ENCODE assay signal across 8 mouse cellular contexts in the genomic region with DNA sequence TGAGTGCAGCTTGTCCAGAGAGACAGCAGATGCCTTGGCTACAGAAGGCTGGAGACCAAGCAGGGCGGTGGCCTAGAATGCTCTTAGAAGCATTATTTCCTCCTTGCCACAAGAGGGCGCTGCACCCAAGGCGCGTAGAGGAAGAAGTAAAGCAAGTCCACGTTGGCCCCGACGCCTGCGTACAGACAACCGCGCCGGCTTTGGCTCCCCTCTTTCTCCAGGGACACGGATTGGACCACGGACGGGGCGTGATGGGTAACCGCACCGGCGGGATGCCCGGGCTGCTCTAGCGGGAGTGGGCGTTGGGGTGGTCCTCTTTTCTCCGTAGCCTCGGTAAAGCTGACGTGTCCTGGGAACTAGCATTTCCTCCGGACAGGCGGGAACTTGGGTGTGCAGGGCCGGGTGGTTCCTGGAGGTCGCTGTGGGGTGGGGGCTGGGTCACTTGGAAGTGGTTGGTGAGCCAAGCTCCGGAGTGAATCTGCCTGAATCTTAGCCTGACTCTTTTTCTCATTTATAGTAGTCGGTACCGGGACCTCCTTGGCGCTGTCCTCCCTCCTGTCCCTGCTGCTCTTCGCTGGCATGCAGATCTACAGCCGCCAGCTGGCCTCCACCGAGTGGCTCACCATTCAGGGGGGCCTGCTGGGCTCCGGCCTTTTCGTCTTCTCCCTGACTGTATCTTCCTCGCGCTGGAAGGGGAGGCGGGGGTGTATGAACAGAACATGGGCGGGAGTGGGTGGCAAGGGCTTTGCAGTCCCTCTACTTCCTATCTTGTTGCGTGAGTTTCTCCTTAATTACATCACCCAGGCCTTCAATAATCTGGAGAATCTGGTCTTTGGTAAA. TPM values are rescaled to one million over a fixed set of nuclear protein-coding genes. Genes with fewer than 3 reads are reported as not detected.
DNase-seq lines count a peak whose midpoint lies in the region; ATAC-seq and TF ChIP-seq lines count a peak whose summit lies in the region.

TSS of gene Trim46 (minus strand) at position 49 of the 840 bp plus-strand sequence.

- H3K79me2 ChIP-seq in myocyte (ENCODE audit: control insufficient read depth, insufficient read depth), result peaks cover 23% of the 10 kb centered on the region

- H3K4me3 ChIP-seq in embryonic fibroblast, embryonic 13.5 days (ENCODE audit: insufficient read depth, low read length), result peak within 1 kb of the TSS; percentile 76
- H3K4me3 ChIP-seq in heart, embryonic 10.5 days, result peak within 1 kb of the TSS; percentile 77
- peak within 1 kb of the TSS; percentile 72 for H3K4me3 ChIP-seq in kidney, embryonic 15.5 days (replicated peaks)
- peak within 1 kb of the TSS; percentile 75 for H3K4me3 ChIP-seq in liver, embryonic 11.5 days (ENCODE audit: low read depth, low read length)
- peak within 1 kb of the TSS; percentile 90 for H3K4me3 ChIP-seq in myocyte

- TF ChIP-seq CTCF in embryonic fibroblast, embryonic 13.5 days (IDR thresholded peaks at IDR 0.05; ENCODE audit: borderline replicate concordance, insufficient read depth, low read length), result peak; percentile 91; the same call in 1 of the 2 replicates

- peak within 1 kb of the TSS; percentile 77 for H3K27ac ChIP-seq in embryonic fibroblast, embryonic 13.5 days (ENCODE audit: insufficient read depth, low read length)
- H3K27ac ChIP-seq in heart, embryonic 10.5 days, result peak within 1 kb of the TSS; percentile 92
- H3K27ac ChIP-seq in kidney, embryonic 15.5 days, result peak within 1 kb of the TSS; percentile 81
- 0 out of 2 replicates have a peak within 1 kb of the TSS, but pooled peaks have one; percentile 6 for H3K27ac ChIP-seq in liver, embryonic 11.5 days (ENCODE audit: low read depth, low read length)

- peak within 1 kb of the TSS; percentile 82 for H3K4me2 ChIP-seq in kidney, embryonic 15.5 days
- peak within 1 kb of the TSS; percentile 84 for H3K4me2 ChIP-seq in liver, embryonic 11.5 days
- H3K4me2 ChIP-seq in myocyte (ENCODE audit: low read depth), result peak within 1 kb of the TSS; percentile 87

- H3K9ac ChIP-seq in kidney, embryonic 15.5 days, result peak within 1 kb of the TSS; percentile 74
- H3K9ac ChIP-seq in liver, embryonic 11.5 days (ENCODE audit: low read depth, low read length), result peak within 1 kb of the TSS; percentile 73

- peak within 1 kb of the TSS; percentile 44 for H3ac ChIP-seq in myocyte (ENCODE audit: control insufficient read depth, insufficient read length)

- TF ChIP-seq POLR2A in embryonic fibroblast, embryonic 13.5 days (IDR thresholded peaks at IDR 0.05; ENCODE audit: low read depth, low read length), result peak; percentile 63
- peak; percentile 56 for TF ChIP-seq POLR2A in myocyte (IDR thresholded peaks at IDR 0.05; ENCODE audit: insufficient read length, low read depth)

- WGBS in heart, embryonic 10.5 days, result under 1% methylated on average over 42 of the region's 42 CpGs
- WGBS in kidney, embryonic 15.5 days, result under 1% methylated on average over 41 of the region's 42 CpGs
- WGBS in liver, embryonic 11.5 days, result under 1% methylated on average over 42 of the region's 42 CpGs

- H3K27me3 ChIP-seq in heart, embryonic 10.5 days (ENCODE audit: insufficient read depth, poor library complexity, severe bottlenecking), result peaks cover 28% of the 10 kb centered on the region
- H3K27me3 ChIP-seq in kidney, embryonic 15.5 days, result 0 out of 2 replicates have a peak, but pooled peaks cover 4% of the 10 kb centered on the region
- H3K27me3 ChIP-seq in liver, embryonic 11.5 days (replicated peaks; ENCODE audit: control insufficient read depth, insufficient read depth, low read length), result peaks cover 27% of the 10 kb centered on the region
- H3K27me3 ChIP-seq in myocyte (ENCODE audit: control insufficient read depth, insufficient read depth, insufficient read length), result no peaks in the 10 kb centered on the region

- peak; percentile 55 for ATAC-seq in kidney, embryonic 15.5 days (replicated peaks; ENCODE audit: low FRiP score)
- peak; percentile 73 for ATAC-seq in liver, embryonic 11.5 days (replicated peaks; ENCODE audit: low FRiP score)

- peaks cover 24% of the 10 kb centered on the region for H3K36me3 ChIP-seq in heart, embryonic 10.5 days
- peaks cover 27% of the 10 kb centered on the region for H3K36me3 ChIP-seq in kidney, embryonic 15.5 days
- H3K36me3 ChIP-seq in liver, embryonic 11.5 days (ENCODE audit: control insufficient read depth, insufficient read depth, low read length), result no peaks in the 10 kb centered on the region
- H3K36me3 ChIP-seq in myocyte (ENCODE audit: control insufficient read depth, insufficient read depth), result peaks cover 23% of the 10 kb centered on the region

- DNase-seq in CD4-positive helper T cell, adult 2 months (ENCODE audit: low read depth, low spot score), result peak; percentile 89
- DNase-seq in brain, adult 2 months (ENCODE audit: low read depth, low spot score), result peak; percentile 98
- DNase-seq in heart, embryonic 10.5 days (ENCODE audit: low spot score), result peak; percentile 97
- peak; percentile 89 for DNase-seq in liver, embryonic 11.5 days (ENCODE audit: low spot score)
- peak; percentile 84 to 95 for DNase-seq in spleen, postnatal 4 days (ENCODE audit: low spot score in 2 of 2)

- H3K9me3 ChIP-seq in heart, embryonic 10.5 days, result no peaks in the 10 kb centered on the region
- no peaks in the 10 kb centered on the region for H3K9me3 ChIP-seq in kidney, embryonic 15.5 days (replicated peaks)
- H3K9me3 ChIP-seq in liver, embryonic 11.5 days (ENCODE audit: control insufficient read depth, low read length), result no peaks in the 10 kb centered on the region

- H3K4me1 ChIP-seq in embryonic fibroblast, embryonic 13.5 days (ENCODE audit: control insufficient read depth, insufficient read depth, low read length), result peaks cover 4% of the 10 kb centered on the region; the same call in 1 of the 2 replicates
- H3K4me1 ChIP-seq in heart, embryonic 10.5 days, result peaks cover 60% of the 10 kb centered on the region
- peaks cover 66% of the 10 kb centered on the region for H3K4me1 ChIP-seq in kidney, embryonic 15.5 days
- H3K4me1 ChIP-seq in liver, embryonic 11.5 days (replicated peaks; ENCODE audit: control insufficient read depth, insufficient read depth, low read length), result peaks cover 41% of the 10 kb centered on the region

TF ChIP-seq in myocyte, 11 proteins besides CTCF, POLR2A, EP300 and RAD21:
- peak; percentile 69 for TF ChIP-seq SRF (IDR thresholded peaks at IDR 0.05; ENCODE audit: control insufficient read depth, insufficient read length, low read depth)
- peak; percentile 81 for TF ChIP-seq POLR2AphosphoS2 (IDR thresholded peaks at IDR 0.05; ENCODE audit: insufficient read length, low read depth)
- TF ChIP-seq TCF12 (IDR thresholded peaks at IDR 0.05; ENCODE audit: insufficient read depth, poor library complexity, severe bottlenecking), result no peak
- no peak for TF ChIP-seq E2F4 (IDR thresholded peaks at IDR 0.05; ENCODE audit: insufficient read depth)
- no peak for TF ChIP-seq TCF3 (IDR thresholded peaks at IDR 0.05; ENCODE audit: insufficient read length, low read depth)
- peak; percentile 11 for TF ChIP-seq MAX (IDR thresholded peaks at IDR 0.05; ENCODE audit: low read depth)
- peak; percentile 93 for TF ChIP-seq CEBPB (IDR thresholded peaks at IDR 0.05; ENCODE audit: insufficient read depth, poor library complexity, severe bottlenecking)
- TF ChIP-seq REST (IDR thresholded peaks at IDR 0.05; ENCODE audit: insufficient read depth, insufficient read length), result no peak
- TF ChIP-seq MYOG (IDR thresholded peaks at IDR 0.05; ENCODE audit: control insufficient read depth in 1 of 3, insufficient read depth in 1 of 3, insufficient read length in 2 of 3, low read depth in 2 of 3), result no peak
- no peak for TF ChIP-seq MYOD1 (IDR thresholded peaks at IDR 0.05; ENCODE audit: control insufficient read depth in 1 of 3, insufficient read length in 2 of 3, low read depth in 2 of 3)
- no peak for TF ChIP-seq USF1 (IDR thresholded peaks at IDR 0.05; ENCODE audit: low read depth)

RNA-seq across cellular contexts. Expression of gene Trim46, which starts in this region (rescaled TPM):
- 14.2 and 24.2 TPM in 2 replicates for polyA plus RNA-seq in embryonic fibroblast, embryonic 13.5 days (2011; ENCODE audit: insufficient read length, low read depth, missing spikeins)
- 0.79 and 1.9 TPM in 2 replicates for polyA plus RNA-seq in heart, embryonic 10.5 days (2016; fragmentation: Nextera tagmentation; extraction: Ambion mirVana)
- polyA plus RNA-seq in kidney, embryonic 15.5 days (2015; fragmentation: Nextera tagmentation; extraction: Ambion mirVana), result 3.4 and 5.2 TPM in 2 replicates
- 0.97 and 1.7 TPM in 2 replicates for polyA plus RNA-seq in liver, embryonic 11.5 days (2014; fragmentation: Nextera tagmentation; extraction: Ambion mirVana)
- 15.2 TPM for polyA plus RNA-seq in myocyte (2012; fragmentation: generic; extraction: Trizol)

Comparison
In these comparisons a context has a peak if more than half of its experiments do, and no peak if none do; other contexts are left out.
1. Peak in every context shown above with its lines: DNase-seq, ATAC-seq, H3K4me3 ChIP-seq and H3K27ac ChIP-seq.
2. H3K27ac ChIP-seq: peak in every context shown above with its lines; median percentile 92 in heart, embryonic 10.5 days; 81 in kidney, embryonic 15.5 days; 77 in embryonic fibroblast, embryonic 13.5 days; 6 in liver, embryonic 11.5 days.